Mouse (Mus musculus): ENCODE measurements around the gene Elf1. TPM values are rescaled to one million over a fixed set of nuclear protein-coding genes. Genes with fewer than 3 reads are reported as not detected.

Gene Elf1
- polyA plus RNA-seq, 1 experiment, result 22.5 TPM

GRCm38 (mm10) chr14:79590916-79591315 lies 109.9 kb downstream of the Elf1 start:
- no peaks in the 10 kb centered on the region for H3K27me3 ChIP-seq (ENCODE audit: control insufficient read depth, insufficient read depth, low read length)
- peaks cover 4% of the 10 kb centered on the region for H3K36me3 ChIP-seq (ENCODE audit: control insufficient read depth, insufficient read depth, low read length)
- peak in 1 of 2 experiments; percentile 31 for DNase-seq (ENCODE audit: low read depth in 1 of 2, low spot score in 2 of 2)
- H3K4me3 ChIP-seq (ENCODE audit: extremely low read depth, insufficient read depth, insufficient read length), result no peak overlapping the region
- H3K27ac ChIP-seq (ENCODE audit: insufficient read depth, low read length), result peak overlapping the region; percentile 47; the same call in 1 of the 2 replicates
- TF ChIP-seq POLR2A (IDR thresholded peaks at IDR 0.05; ENCODE audit: low read depth, low read length) (no peak), CTCF (IDR thresholded peaks at IDR 0.05; ENCODE audit: extremely low read depth, insufficient read depth, insufficient read length, insufficient replicate concordance) (no peak)
- H3K4me1 ChIP-seq (ENCODE audit: control insufficient read depth, insufficient read depth, insufficient read length), result peaks cover 2% of the 10 kb centered on the region
- 79% methylated on average over 8 of the region's 8 CpGs for WGBS

DNA sequence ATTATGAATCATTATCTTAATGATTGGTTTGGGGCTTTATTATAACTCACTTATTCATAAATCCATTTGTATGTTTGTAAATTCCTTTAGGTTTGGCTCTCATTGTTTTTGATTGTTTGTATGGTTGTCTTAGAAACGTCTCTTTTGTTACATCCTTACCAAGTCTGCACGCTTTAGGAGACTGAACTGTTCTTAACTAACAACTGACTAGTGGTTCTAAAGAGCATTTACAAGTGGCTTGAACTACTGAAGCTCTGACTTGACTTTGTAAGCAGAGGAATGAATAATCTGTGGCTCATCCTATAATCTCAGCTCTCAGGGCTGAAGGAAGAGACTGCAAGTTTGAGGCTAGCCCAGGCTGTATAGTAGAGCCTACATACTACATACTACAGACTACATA lies 110.6 kb downstream of the Elf1 start:
- TF ChIP-seq CTCF (IDR thresholded peaks at IDR 0.05; ENCODE audit: extremely low read depth, insufficient read depth, insufficient read length, insufficient replicate concordance) (no peak), POLR2A (IDR thresholded peaks at IDR 0.05; ENCODE audit: low read depth, low read length) (no peak)
- 85% methylated on average over 2 of the region's 2 CpGs for WGBS
- no peaks in the 10 kb centered on the region for H3K27me3 ChIP-seq (ENCODE audit: control insufficient read depth, insufficient read depth, low read length)
- peaks cover 9% of the 10 kb centered on the region for H3K36me3 ChIP-seq (ENCODE audit: control insufficient read depth, insufficient read depth, low read length)
- no peak for DNase-seq (ENCODE audit: low read depth in 1 of 2, low spot score in 2 of 2)
- no peak overlapping the region for H3K4me3 ChIP-seq (ENCODE audit: extremely low read depth, insufficient read depth, insufficient read length)
- peaks cover 2% of the 10 kb centered on the region for H3K4me1 ChIP-seq (ENCODE audit: control insufficient read depth, insufficient read depth, insufficient read length)
- H3K27ac ChIP-seq (ENCODE audit: insufficient read depth, low read length), result no peak overlapping the region

GRCm38 (mm10) chr14:79594069-79594468 lies 113.1 kb downstream of the Elf1 start:
- Histone ChIP-seq H3K36me3 (ENCODE audit: control insufficient read depth, insufficient read depth, low read length) (peaks cover 17% of the 10 kb centered on the region), H3K27me3 (ENCODE audit: control insufficient read depth, insufficient read depth, low read length) (no peaks in the 10 kb centered on the region), H3K4me3 (ENCODE audit: extremely low read depth, insufficient read depth, insufficient read length) (no peak overlapping the region), H3K4me1 (ENCODE audit: control insufficient read depth, insufficient read depth, insufficient read length) (no peaks in the 10 kb centered on the region; the same call in none of the 2 replicates), H3K27ac (ENCODE audit: insufficient read depth, low read length) (no peak overlapping the region)
- no peak for DNase-seq (ENCODE audit: low read depth in 1 of 2, low spot score in 2 of 2)
- no peak for TF ChIP-seq POLR2A (IDR thresholded peaks at IDR 0.05; ENCODE audit: low read depth, low read length)
- TF ChIP-seq CTCF (IDR thresholded peaks at IDR 0.05; ENCODE audit: extremely low read depth, insufficient read depth, insufficient read length, insufficient replicate concordance), result no peak
- WGBS, result 84% methylated on average over 5 of the region's 5 CpGs

DNA sequence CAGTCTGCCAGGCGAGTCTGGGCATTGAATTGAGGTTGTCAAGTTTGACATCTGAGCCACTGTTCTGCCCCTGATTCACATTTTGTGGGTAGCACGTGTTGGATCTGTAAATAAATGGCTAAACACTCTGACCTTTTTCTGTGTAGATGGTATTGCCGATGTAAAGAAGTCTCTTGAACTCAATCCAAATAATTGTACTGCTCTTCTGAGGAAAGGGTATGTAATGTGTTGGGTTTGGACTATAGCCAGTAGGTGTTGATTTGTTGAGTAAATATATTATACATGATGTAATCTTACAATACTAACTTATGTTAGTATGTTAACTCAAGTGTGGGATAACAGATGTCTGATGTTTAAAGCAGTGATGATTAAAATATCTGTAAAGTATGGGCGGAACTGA lies 115.6 kb downstream of the Elf1 start:
- TF ChIP-seq CTCF (IDR thresholded peaks at IDR 0.05; ENCODE audit: extremely low read depth, insufficient read depth, insufficient read length, insufficient replicate concordance), result no peak
- no peak for TF ChIP-seq POLR2A (IDR thresholded peaks at IDR 0.05; ENCODE audit: low read depth, low read length)
- Histone ChIP-seq H3K27me3 (ENCODE audit: control insufficient read depth, insufficient read depth, low read length) (no peaks in the 10 kb centered on the region), H3K4me3 (ENCODE audit: extremely low read depth, insufficient read depth, insufficient read length) (no peak overlapping the region), H3K4me1 (ENCODE audit: control insufficient read depth, insufficient read depth, insufficient read length) (no peaks in the 10 kb centered on the region), H3K36me3 (ENCODE audit: control insufficient read depth, insufficient read depth, low read length) (peaks cover 24% of the 10 kb centered on the region), H3K27ac (ENCODE audit: insufficient read depth, low read length) (no peak overlapping the region)
- no peak for DNase-seq (ENCODE audit: low read depth in 1 of 2, low spot score in 2 of 2)
- 88% methylated on average over 4 of the region's 4 CpGs for WGBS

- H3K27ac ChIP-seq (ENCODE audit: insufficient read depth, low read length), result no peak overlapping the region
- DNase-seq (ENCODE audit: low read depth in 1 of 2, low spot score in 2 of 2), result no peak
- H3K36me3 ChIP-seq (ENCODE audit: control insufficient read depth, insufficient read depth, low read length), result peaks cover 18% of the 10 kb centered on the region
- TF ChIP-seq POLR2A (IDR thresholded peaks at IDR 0.05; ENCODE audit: low read depth, low read length) (no peak), CTCF (IDR thresholded peaks at IDR 0.05; ENCODE audit: extremely low read depth, insufficient read depth, insufficient read length, insufficient replicate concordance) (no peak)
- H3K4me1 ChIP-seq (ENCODE audit: control insufficient read depth, insufficient read depth, insufficient read length), result no peaks in the 10 kb centered on the region
- WGBS, result 85% methylated on average over 2 of the region's 2 CpGs
- H3K4me3 ChIP-seq (ENCODE audit: extremely low read depth, insufficient read depth, insufficient read length), result no peak overlapping the region
- no peaks in the 10 kb centered on the region for H3K27me3 ChIP-seq (ENCODE audit: control insufficient read depth, insufficient read depth, low read length)
Observed at GRCm38 (mm10) chr14:79605881-79606280, 124.9 kb downstream of the Elf1 start.

GRCm38 (mm10) chr14:79606392-79606791 lies 125.4 kb downstream of the Elf1 start:
- no peaks in the 10 kb centered on the region for H3K27me3 ChIP-seq (ENCODE audit: control insufficient read depth, insufficient read depth, low read length)
- H3K27ac ChIP-seq (ENCODE audit: insufficient read depth, low read length), result no peak overlapping the region
- H3K36me3 ChIP-seq (ENCODE audit: control insufficient read depth, insufficient read depth, low read length), result peaks cover 20% of the 10 kb centered on the region
- 91% methylated on average over 6 of the region's 6 CpGs for WGBS
- TF ChIP-seq CTCF (IDR thresholded peaks at IDR 0.05; ENCODE audit: extremely low read depth, insufficient read depth, insufficient read length, insufficient replicate concordance), result no peak
- no peak for TF ChIP-seq POLR2A (IDR thresholded peaks at IDR 0.05; ENCODE audit: low read depth, low read length)
- H3K4me3 ChIP-seq (ENCODE audit: extremely low read depth, insufficient read depth, insufficient read length), result no peak overlapping the region
- DNase-seq (ENCODE audit: low read depth in 1 of 2, low spot score in 2 of 2), result no peak
- H3K4me1 ChIP-seq (ENCODE audit: control insufficient read depth, insufficient read depth, insufficient read length), result no peaks in the 10 kb centered on the region

- DNase-seq (ENCODE audit: low read depth in 1 of 2, low spot score in 2 of 2), result no peak
- Histone ChIP-seq H3K4me3 (ENCODE audit: extremely low read depth, insufficient read depth, insufficient read length) (no peak overlapping the region), H3K27me3 (ENCODE audit: control insufficient read depth, insufficient read depth, low read length) (no peaks in the 10 kb centered on the region), H3K36me3 (ENCODE audit: control insufficient read depth, insufficient read depth, low read length) (peaks cover 22% of the 10 kb centered on the region), H3K4me1 (ENCODE audit: control insufficient read depth, insufficient read depth, insufficient read length) (no peaks in the 10 kb centered on the region), H3K27ac (ENCODE audit: insufficient read depth, low read length) (no peak overlapping the region)
- TF ChIP-seq POLR2A (IDR thresholded peaks at IDR 0.05; ENCODE audit: low read depth, low read length) (no peak), CTCF (IDR thresholded peaks at IDR 0.05; ENCODE audit: extremely low read depth, insufficient read depth, insufficient read length, insufficient replicate concordance) (no peak)
- WGBS, result 90% methylated on average over 3 of the region's 3 CpGs
Observed at GRCm38 (mm10) chr14:79606867-79607266, 125.9 kb downstream of the Elf1 start.
